In genomic region chr11:68745374-68746200, GRCm38 (mm10) we compare ENCODE assay signal across 13 mouse cellular contexts. TPM values are rescaled to one million over a fixed set of nuclear protein-coding genes. Genes with fewer than 3 reads are reported as not detected.
DNase-seq lines count a peak whose midpoint lies in the region; ATAC-seq and TF ChIP-seq lines count a peak whose summit lies in the region.
"Had no signal": no experiment of that assay in that cellular context is flagged by ENCODE, and none has a peak within 500 bp of the region (broad histone marks: within the 10 kb centered on the region; RNA-seq: fewer than 3 reads in every experiment).

No protein-coding gene starts in this region.

- peaks cover 10% of the 10 kb centered on the region; the same call in 1 of the 2 replicates for H3K4me1 ChIP-seq in forebrain, embryonic 15.5 days
- H3K4me1 ChIP-seq in forebrain, embryonic 12.5 days: no peaks in the 10 kb centered on the region
- H3K4me1 ChIP-seq in neural tube, embryonic 13.5 days (replicated peaks): peaks cover 34% of the 10 kb centered on the region
- no peaks in the 10 kb centered on the region for H3K4me1 ChIP-seq in small intestine, adult 2 months (ENCODE audit: control insufficient read depth, insufficient read depth, insufficient read length, low read length)
- H3K4me1 ChIP-seq: embryonic facial prominence, embryonic 12.5 days; megakaryocyte, embryonic 14.5 days had no signal

- no peaks in the 10 kb centered on the region for H3K27me3 ChIP-seq in forebrain, embryonic 15.5 days
- no peaks in the 10 kb centered on the region for H3K27me3 ChIP-seq in forebrain, embryonic 12.5 days
- H3K27me3 ChIP-seq in neural tube, embryonic 13.5 days: no peaks in the 10 kb centered on the region
- no peaks in the 10 kb centered on the region for H3K27me3 ChIP-seq in small intestine, adult 2 months (ENCODE audit: control insufficient read depth, insufficient read depth, low read length)
- H3K27me3 ChIP-seq: embryonic facial prominence, embryonic 12.5 days had no signal

- 49% methylated on average over 16 of the region's 16 CpGs for WGBS in forebrain, embryonic 15.5 days
- WGBS in forebrain, embryonic 12.5 days: 84% methylated on average over 16 of the region's 16 CpGs
- WGBS in neural tube, embryonic 13.5 days: 61% methylated on average over 16 of the region's 16 CpGs
- WGBS in small intestine, adult 2 months: 77% methylated on average over 16 of the region's 16 CpGs

- H3K36me3 ChIP-seq in forebrain, embryonic 15.5 days: peaks cover 8% of the 10 kb centered on the region; the same call in 1 of the 2 replicates
- peaks cover 48% of the 10 kb centered on the region for H3K36me3 ChIP-seq in forebrain, embryonic 12.5 days (replicated peaks)
- H3K36me3 ChIP-seq in neural tube, embryonic 13.5 days: peaks cover 18% of the 10 kb centered on the region
- H3K36me3 ChIP-seq in small intestine, adult 2 months (ENCODE audit: control insufficient read depth, insufficient read depth, low read length): no peaks in the 10 kb centered on the region

- no peak for TF ChIP-seq CTCF in small intestine, adult 2 months (IDR thresholded peaks at IDR 0.05; ENCODE audit: extremely low read depth, insufficient read length, insufficient replicate concordance, low read depth, low read length)

- no peak overlapping the region for H3K9ac ChIP-seq in forebrain, embryonic 15.5 days (replicated peaks)
- no peak overlapping the region for H3K9ac ChIP-seq in forebrain, embryonic 12.5 days
- H3K9ac ChIP-seq in neural tube, embryonic 13.5 days: no peak overlapping the region
- H3K9ac ChIP-seq: embryonic facial prominence, embryonic 12.5 days had no signal

- intact Hi-C loops in left cerebral cortex, postnatal 14 days (cut with DNase I): no loop called here

- H3K9me3 ChIP-seq in forebrain, embryonic 15.5 days: no peaks in the 10 kb centered on the region
- H3K9me3 ChIP-seq in forebrain, embryonic 12.5 days: no peaks in the 10 kb centered on the region
- H3K9me3 ChIP-seq in neural tube, embryonic 13.5 days: no peaks in the 10 kb centered on the region
- H3K9me3 ChIP-seq: embryonic facial prominence, embryonic 12.5 days; megakaryocyte, embryonic 14.5 days had no signal

- H3K4me2 ChIP-seq in forebrain, embryonic 15.5 days (replicated peaks): no peak overlapping the region
- no peak overlapping the region for H3K4me2 ChIP-seq in forebrain, embryonic 12.5 days
- H3K4me2 ChIP-seq in neural tube, embryonic 13.5 days: no peak overlapping the region
- H3K4me2 ChIP-seq: embryonic facial prominence, embryonic 12.5 days; liver, embryonic 11.5 days had no signal

- no peak for DNase-seq in neural tube, embryonic 10.5 days (ENCODE audit: extremely low spot score, low spot score)
- peak; percentile 67 to 73 for DNase-seq in left cerebral cortex, postnatal 14 days (ENCODE audit: low spot score in 2 of 2)
- no peak for DNase-seq in adrenal gland, postnatal 36 days
- no peak for DNase-seq in lung, postnatal 10 days
- DNase-seq: gastrocnemius, postnatal 25 days had no signal

- no peak overlapping the region for H3K4me3 ChIP-seq in forebrain, embryonic 15.5 days
- no peak overlapping the region for H3K4me3 ChIP-seq in forebrain, embryonic 12.5 days (replicated peaks)
- no peak overlapping the region for H3K4me3 ChIP-seq in neural tube, embryonic 13.5 days
- H3K4me3 ChIP-seq in small intestine, adult 2 months (ENCODE audit: low read depth, low read length): 0 out of 2 replicates have a peak overlapping the region, but pooled peaks have one; percentile 8
- H3K4me3 ChIP-seq: embryonic facial prominence, embryonic 12.5 days; megakaryocyte, embryonic 14.5 days had no signal

- peak overlapping the region; percentile 84 for H3K27ac ChIP-seq in forebrain, embryonic 15.5 days (replicated peaks)
- H3K27ac ChIP-seq in forebrain, embryonic 12.5 days: no peak overlapping the region
- H3K27ac ChIP-seq in neural tube, embryonic 13.5 days (replicated peaks): peak overlapping the region; percentile 77
- no peak overlapping the region for H3K27ac ChIP-seq in small intestine, adult 2 months (ENCODE audit: insufficient read depth, low read depth, low read length)
- H3K27ac ChIP-seq: embryonic facial prominence, embryonic 12.5 days had no signal

- TF ChIP-seq POLR2A in small intestine, adult 2 months (IDR thresholded peaks at IDR 0.05; ENCODE audit: low read depth, low read length): no peak

- no peak for ATAC-seq in forebrain, embryonic 15.5 days (replicated peaks)
- ATAC-seq in forebrain, embryonic 12.5 days (ENCODE audit: low FRiP score): no peak
- ATAC-seq in neural tube, embryonic 13.5 days (ENCODE audit: low read depth): peak; percentile 69; the same call in 1 of the 2 replicates
- ATAC-seq: intestine, postnatal 0 days had no signal

RNA-seq across cellular contexts. Expression of gene Myh10, which starts 54.2 kb away (rescaled TPM):
- 115 and 118 TPM in 2 replicates for polyA plus RNA-seq in forebrain, embryonic 15.5 days (2015; fragmentation: Nextera tagmentation; extraction: Ambion mirVana)
- polyA plus RNA-seq in forebrain, embryonic 12.5 days (2016; fragmentation: Nextera tagmentation; extraction: Ambion mirVana): 174 and 185 TPM in 2 replicates
- 76.5 and 94.0 TPM in 2 replicates for polyA plus RNA-seq in neural tube, embryonic 13.5 days (2015; fragmentation: Nextera tagmentation; extraction: Ambion mirVana)
- 100 to 1,000 TPM; 199 TPM for total RNA-seq in left cerebral cortex, postnatal 14 days (2021)
- 3.9 and 6.8 TPM in 2 replicates for polyA plus RNA-seq in small intestine, adult 2 months (2012; rRNA removed)
- 10 to 100 TPM; 33.8 to 35.6 TPM for total RNA-seq in adrenal gland, postnatal 36 days (2021)

Comparison
In these comparisons a context has a peak if more than half of its experiments do, and no peak if none do; other contexts are left out.
1. H3K27ac ChIP-seq: peak in forebrain, embryonic 15.5 days (single experiment) and neural tube, embryonic 13.5 days (single experiment); none in forebrain, embryonic 12.5 days (single experiment) and small intestine, adult 2 months (single experiment).
2. DNase-seq: peak in left cerebral cortex, postnatal 14 days (2 of 2); none in neural tube, embryonic 10.5 days (single experiment), adrenal gland, postnatal 36 days (0 of 2) and lung, postnatal 10 days (single experiment).